ENCODE assay signal across 21 mouse cellular contexts in genomic region chr9:79029456-79029855, GRCm38 (mm10).
DNase-seq lines count a peak whose midpoint lies in the region; ATAC-seq lines count a peak whose summit lies in the region.
"Had no signal": no experiment of that assay in that cellular context is flagged by ENCODE, and none has a peak within 500 bp of the region (broad histone marks: within the 10 kb centered on the region; RNA-seq: fewer than 3 reads in every experiment).

No protein-coding gene starts in this region.

- H3K4me3 ChIP-seq in hindbrain, embryonic 10.5 days: no peak overlapping the region
- no peak overlapping the region for H3K4me3 ChIP-seq in hindbrain, embryonic 12.5 days
- no peak overlapping the region for H3K4me3 ChIP-seq in limb, embryonic 12.5 days (replicated peaks)
- H3K4me3 ChIP-seq: forebrain, embryonic 13.5 days; heart, adult 2 months; heart, embryonic 15.5 days; hindbrain, embryonic 15.5 days had no signal

- no peaks in the 10 kb centered on the region for H3K27me3 ChIP-seq in hindbrain, embryonic 10.5 days (ENCODE audit: insufficient read depth, poor library complexity, severe bottlenecking)
- no peaks in the 10 kb centered on the region for H3K27me3 ChIP-seq in hindbrain, embryonic 12.5 days
- no peaks in the 10 kb centered on the region for H3K27me3 ChIP-seq in limb, embryonic 12.5 days
- H3K27me3 ChIP-seq: forebrain, embryonic 13.5 days; heart, embryonic 15.5 days; hindbrain, embryonic 15.5 days had no signal

- WGBS in hindbrain, embryonic 10.5 days: 79% methylated on average over 9 of the region's 9 CpGs
- 67% methylated on average over 9 of the region's 9 CpGs for WGBS in hindbrain, embryonic 12.5 days
- WGBS in limb, embryonic 12.5 days: 72% methylated on average over 9 of the region's 9 CpGs

- H3K9ac ChIP-seq in hindbrain, embryonic 12.5 days: no peak overlapping the region
- H3K9ac ChIP-seq in limb, embryonic 12.5 days (replicated peaks): no peak overlapping the region
- H3K9ac ChIP-seq: forebrain, embryonic 13.5 days; forebrain, postnatal 0 days; heart, embryonic 15.5 days; hindbrain, embryonic 15.5 days had no signal

- no peak overlapping the region for H3K4me2 ChIP-seq in hindbrain, embryonic 12.5 days (replicated peaks)
- H3K4me2 ChIP-seq in limb, embryonic 12.5 days: no peak overlapping the region
- H3K4me2 ChIP-seq: forebrain, embryonic 13.5 days; heart, embryonic 11.5 days; heart, embryonic 15.5 days; hindbrain, embryonic 15.5 days had no signal

- no peaks in the 10 kb centered on the region for H3K9me3 ChIP-seq in hindbrain, embryonic 10.5 days
- H3K9me3 ChIP-seq in hindbrain, embryonic 12.5 days (replicated peaks): no peaks in the 10 kb centered on the region
- no peaks in the 10 kb centered on the region for H3K9me3 ChIP-seq in limb, embryonic 12.5 days
- H3K9me3 ChIP-seq: forebrain, embryonic 13.5 days; G1E; heart, embryonic 15.5 days; hindbrain, embryonic 15.5 days had no signal

- no peaks in the 10 kb centered on the region for H3K4me1 ChIP-seq in hindbrain, embryonic 10.5 days (replicated peaks)
- no peaks in the 10 kb centered on the region for H3K4me1 ChIP-seq in hindbrain, embryonic 12.5 days
- H3K4me1 ChIP-seq in limb, embryonic 12.5 days (replicated peaks): peaks cover 18% of the 10 kb centered on the region
- H3K4me1 ChIP-seq: forebrain, embryonic 13.5 days; heart, embryonic 15.5 days; hindbrain, embryonic 15.5 days had no signal

- DNase-seq in cerebellum, postnatal 14 days: peak; percentile 43 to 61
- DNase-seq in cerebellum, adult 11 months: no peak
- DNase-seq in hindbrain, embryonic 10.5 days (ENCODE audit: low spot score): peak; percentile 5
- DNase-seq in layer of hippocampus, adult 9-11 months: no peak
- no peak for DNase-seq in kidney, postnatal 36 days
- DNase-seq: adrenal gland, adult 8-10 months; adrenal gland, postnatal 36 days; forebrain, postnatal 0 days; gastrocnemius, postnatal 14 days; heart, adult 2 months; heart, postnatal 14 days; kidney, adult 2 months had no signal

- ATAC-seq in hindbrain, embryonic 12.5 days (ENCODE audit: low FRiP score): no peak
- ATAC-seq in limb, embryonic 12.5 days (ENCODE audit: insufficient number of reproducible peaks, insufficient read depth, low FRiP score, low TSS enrichment, low read depth): no peak
- ATAC-seq: CD4-positive, CD25-positive, alpha-beta regulatory T cell, adult 4 months; forebrain, embryonic 13.5 days; forebrain, postnatal 0 days; intestine, embryonic 16.5 days had no signal

- H3K27ac ChIP-seq in hindbrain, embryonic 10.5 days: no peak overlapping the region
- no peak overlapping the region for H3K27ac ChIP-seq in hindbrain, embryonic 12.5 days
- H3K27ac ChIP-seq in limb, embryonic 12.5 days: 0 out of 2 replicates have a peak overlapping the region, but pooled peaks have one; percentile 7
- H3K27ac ChIP-seq: forebrain, embryonic 13.5 days; heart, adult 2 months; heart, embryonic 15.5 days; hindbrain, embryonic 15.5 days had no signal

- H3K36me3 ChIP-seq in hindbrain, embryonic 10.5 days: no peaks in the 10 kb centered on the region
- H3K36me3 ChIP-seq in hindbrain, embryonic 12.5 days: no peaks in the 10 kb centered on the region
- no peaks in the 10 kb centered on the region for H3K36me3 ChIP-seq in limb, embryonic 12.5 days
- H3K36me3 ChIP-seq: G1E; heart, embryonic 15.5 days; hindbrain, embryonic 15.5 days had no signal

Comparison
In these comparisons a context has a peak if more than half of its experiments do, and no peak if none do; other contexts are left out.
1. DNase-seq: peak in cerebellum, postnatal 14 days (2 of 2) and hindbrain, embryonic 10.5 days (single experiment); none in cerebellum, adult 11 months (single experiment), layer of hippocampus, adult 9-11 months (single experiment) and kidney, postnatal 36 days (0 of 2).